Mouse (Mus musculus) gastrocnemius, postnatal 36 days (tissue): ENCODE results near the gene Gm15293. TPM values are rescaled to one million over a fixed set of nuclear protein-coding genes. Genes with fewer than 3 reads are reported as not detected.
"Not testable (repeated sequence)": the region's sequence is repeated elsewhere in the genome, so short reads cannot be mapped to it uniquely, and the experiment has no call there.

ENCODE experiments used
- DNase-seq, 2 experiments: peaks; one replicate each; pipeline ENCODE4 v3.0.0; 2022
- intact Hi-C: fragments of 180-260 bp; cut with DNase I; formaldehyde crosslinking; loops from one replicate; pipeline ENCODE4 v1.15.1; 2025
- long read RNA-seq, 2 experiments: library from polyadenylated mRNA; stranded (forward); transcript quantifications; one replicate each; pipeline ENCODE4 v2.0.0; 2021
- total RNA-seq, 2 experiments: library from RNA; stranded (reverse); gene quantifications; 2 replicates each; pipeline ENCODE4 v1.2.3; 2021

The Gm15293 gene
- not detected for total RNA-seq
- long read RNA-seq, experiment 1 = 0 reads
- long read RNA-seq, experiment 2 = 0 reads

DNA sequence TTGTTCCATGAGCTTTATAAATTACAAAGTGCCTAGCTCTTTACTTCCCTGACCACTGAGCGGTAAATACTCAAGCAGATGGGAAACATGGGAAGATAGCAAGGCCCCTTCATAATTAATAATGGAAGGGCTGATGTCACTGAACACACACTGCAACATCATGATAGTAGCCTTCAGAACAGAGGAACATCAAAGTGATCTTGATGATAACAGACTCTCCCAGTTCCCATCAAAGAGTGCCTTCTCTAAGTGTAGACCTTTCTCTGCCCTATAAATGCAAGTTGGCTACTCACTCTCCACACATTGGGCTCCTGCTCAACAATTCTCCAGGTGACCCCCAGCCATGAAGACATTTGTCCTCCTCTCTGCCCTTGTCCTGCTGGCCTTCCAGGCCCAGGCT is at the start of gene Gm15293:
TSS of gene Gm15293 (plus strand) at position 301 of the 400 bp plus-strand sequence.
- DNase-seq, intact Hi-C loops: not testable (repeated sequence)

DNA sequence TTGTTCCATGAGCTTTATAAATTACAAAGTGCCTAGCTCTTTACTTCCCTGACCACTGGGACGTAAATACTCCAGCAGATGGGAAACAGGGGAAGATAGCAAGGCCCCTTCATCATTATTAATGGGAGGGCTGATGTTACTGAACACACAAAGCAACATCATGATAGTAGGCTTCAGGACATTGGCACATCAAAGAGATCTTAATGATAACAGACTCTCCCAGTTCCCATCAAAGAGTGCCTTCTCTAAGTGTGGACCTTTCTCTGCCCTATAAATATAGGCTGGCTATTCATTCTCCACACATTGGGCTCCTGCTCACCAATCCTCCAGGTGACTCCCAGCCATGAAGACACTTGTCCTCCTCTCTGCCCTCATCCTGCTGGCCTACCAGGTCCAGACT is 39.4 kb upstream of the Gm15293 start, which contains the start of gene Defa22:
TSS of gene Defa22 (plus strand) at position 301 of the 400 bp plus-strand sequence.
- intact Hi-C loops, DNase-seq: not testable (repeated sequence)

DNA sequence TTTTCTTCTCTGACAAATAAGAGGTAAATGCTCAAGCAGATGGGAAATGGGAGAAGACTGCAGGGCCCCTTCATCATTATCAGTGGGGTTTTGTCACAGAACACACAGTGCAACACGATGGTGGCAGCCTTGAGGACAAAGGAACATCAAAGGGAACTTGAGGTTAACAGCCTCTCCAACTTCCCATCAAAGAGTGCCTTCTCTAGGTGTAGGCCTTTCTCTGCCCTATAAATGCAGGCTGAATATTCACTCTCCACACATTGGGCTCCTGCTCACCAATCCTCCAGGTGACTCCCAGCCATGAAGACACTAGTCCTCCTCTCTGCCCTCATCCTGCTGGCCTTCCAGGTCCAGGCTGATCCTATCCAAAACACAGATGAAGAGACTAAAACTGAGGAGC is 10.0 kb upstream of the Gm15293 start, which contains the start of gene Defa31:
TSS of gene Defa31 (plus strand) at position 301 of the 400 bp plus-strand sequence.
- DNase-seq, intact Hi-C loops: not testable (repeated sequence)

Other genes with a start within 250 kb of the Gm15293 start
- not detected for gene Defa21, start 176.0 kb upstream of the Gm15293 start, total RNA-seq
- gene Defa23, start 146.5 kb upstream of the Gm15293 start, total RNA-seq = not detected
- not detected for gene Defa35, start 136.5 kb upstream of the Gm15293 start, total RNA-seq
- gene Defa25, start 117.1 kb upstream of the Gm15293 start, total RNA-seq = not detected
- not detected for gene Gm14851, start 105.5 kb upstream of the Gm15293 start, total RNA-seq
- gene Defa30, start 66.9 kb upstream of the Gm15293 start, total RNA-seq = not detected
- not detected for gene Defa22, start 39.3 kb upstream of the Gm15293 start, total RNA-seq
- not detected for gene Defa31, start 9.9 kb upstream of the Gm15293 start, total RNA-seq
- gene Gm15292, start 48.2 kb downstream of the Gm15293 start, total RNA-seq = not detected
- gene Defa27, start 114.0 kb downstream of the Gm15293 start, total RNA-seq = not detected
- not detected for gene Defa29, start 125.5 kb downstream of the Gm15293 start, total RNA-seq
- not detected for gene Defa2, start 177.0 kb downstream of the Gm15293 start, total RNA-seq
- gene Defa33, start 190.2 kb downstream of the Gm15293 start, total RNA-seq = not detected
- not detected for gene Defa36, start 225.8 kb downstream of the Gm15293 start, total RNA-seq